Mouse (Mus musculus) Patski (cell line): ENCODE measurements around the gene Krtap4-2. TPM values are rescaled to one million over a fixed set of nuclear protein-coding genes. Genes with fewer than 3 reads are reported as not detected.
"Not testable (repeated sequence)": the region's sequence is repeated elsewhere in the genome, so short reads cannot be mapped to it uniquely, and the experiment has no call there.

ENCODE experiments used
- ATAC-seq: fragments of 100-300 bp; one replicate; pipeline ENCODE4 v1.8.0; 2021
- CTCF ChIA-PET: fragments of 350-600 bp; sonication (Branson Sonifier 250); formaldehyde crosslinking; loops from one replicate; lab custom pipeline; 2022; ENCODE audit warnings: inconsistent platforms; lab: Charles Lee
- POLR2A ChIA-PET: fragments of 350-600 bp; sonication (Branson Sonifier 250); formaldehyde crosslinking; loops from one replicate; lab custom pipeline; 2022; ENCODE audit warnings: antibody characterized with exemption, inconsistent platforms; lab: Charles Lee
- DNase-seq: peaks from one replicate; pipeline ENCODE4 v3.0.0-alpha.2; 2011; ENCODE audit warnings: low read depth, low spot score
- H3K27me3 ChIP-seq: fragments of 371-371 bp; one replicate; pipeline ENCODE4 v1.5.1; 2021
- CTCF ChIP-seq: fragments of 100-300 bp; IDR thresholded peaks from one replicate; pipeline ENCODE4 v1.5.1; 2021
- in situ Hi-C: fragments of 300-500 bp; cut with MboI; formaldehyde crosslinking; loops from 3 replicates; pipeline ENCODE4 v1.11.1; 2018; ENCODE audit warnings: low pct_unique_long_range_greater_than_20kb, mixed read lengths
- polyA plus RNA-seq: library from polyadenylated mRNA; unstranded; gene quantifications from one replicate; pipeline ENCODE4 v1.2.3, GENCODE M21; 2021

The Krtap4-2 gene
- polyA plus RNA-seq, 1 experiment from 2014 or later = not detected

DNA sequence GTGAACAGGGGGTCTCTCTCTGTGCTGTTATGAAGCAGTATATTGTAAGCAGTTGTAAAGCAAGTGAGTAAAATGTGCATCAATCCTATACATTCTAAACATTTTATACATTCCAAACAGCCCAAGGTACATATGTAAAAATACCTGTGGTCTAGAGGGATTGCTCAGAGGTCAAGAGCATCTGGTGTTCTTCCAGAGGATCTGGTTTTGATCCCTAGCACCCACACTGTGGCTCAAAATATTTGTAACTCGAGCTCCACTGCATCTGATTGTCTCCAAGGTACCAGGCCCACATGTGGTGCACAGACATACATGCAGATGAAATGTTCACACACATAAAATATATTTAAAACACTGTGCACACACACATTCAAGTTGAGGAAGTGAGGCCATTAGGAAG is 6.0 kb upstream of the Krtap4-2 start:
- no peak for TF ChIP-seq CTCF
- H3K27me3 ChIP-seq = no peaks in the 10 kb centered on the region
- CTCF ChIA-PET = no interaction called here
- in situ Hi-C loops = no loop called here
- DNase-seq (no peak), ATAC-seq (no peak)
- POLR2A ChIA-PET = no interaction called here

DNA sequence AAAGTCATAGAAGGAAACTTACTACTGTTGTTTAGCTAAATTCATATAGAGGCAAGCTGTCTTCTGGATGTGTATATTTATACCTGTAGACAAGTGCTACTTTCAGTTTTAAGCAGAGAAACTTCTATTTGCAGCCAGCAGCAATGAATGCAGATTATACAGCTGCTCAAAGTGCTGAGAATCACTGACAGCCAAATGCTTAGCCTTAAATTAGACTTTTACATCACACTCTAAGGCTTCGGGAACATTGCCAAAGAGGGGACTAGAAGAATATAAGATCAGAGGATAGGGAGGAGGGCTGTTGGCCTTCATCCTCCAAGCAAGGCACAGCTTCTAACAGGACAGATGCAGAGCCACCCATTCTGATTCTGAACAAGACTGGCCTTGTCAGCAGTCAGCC is 2.2 kb upstream of the Krtap4-2 start:
- ChIA-PET POLR2A (no interaction called here), CTCF (interaction anchor here (0.9 kb wide), 1 partner anchor 15 kb away, joined by 3 read pairs; no protein-coding TSS in a partner anchor)
- ATAC-seq (no peak), DNase-seq (no peak)
- in situ Hi-C loops = no loop called here
- no peaks in the 10 kb centered on the region for H3K27me3 ChIP-seq
- no peak for TF ChIP-seq CTCF

DNA sequence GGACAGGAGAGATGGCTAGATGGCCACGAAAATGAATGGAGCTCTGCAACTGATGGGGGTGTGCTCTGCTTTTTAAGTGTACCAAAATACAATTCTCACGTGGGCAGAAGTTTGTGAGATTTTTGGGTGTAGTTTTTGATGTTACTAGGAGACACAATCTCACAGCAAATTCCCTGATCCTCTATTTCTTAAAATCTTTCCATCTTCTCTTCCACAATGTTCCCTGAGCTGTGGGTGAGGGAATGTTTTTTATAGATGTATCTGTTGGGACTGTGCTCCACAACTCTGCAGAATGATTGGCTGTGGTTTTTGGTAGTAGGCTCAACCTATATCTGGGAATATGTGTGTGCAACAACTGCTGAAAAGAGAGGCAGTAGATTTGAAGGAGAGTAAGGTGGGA is 1.6 kb downstream of the Krtap4-2 start:
- ChIA-PET CTCF (no interaction called here), POLR2A (interaction anchor here (1.1 kb wide), 1 partner anchor 27 kb away, joined by 4 read pairs; no protein-coding TSS in a partner anchor)
- DNase-seq (no peak), ATAC-seq (no peak)
- in situ Hi-C loops = no loop called here
- TF ChIP-seq CTCF = no peak
- no peaks in the 10 kb centered on the region for H3K27me3 ChIP-seq

DNA sequence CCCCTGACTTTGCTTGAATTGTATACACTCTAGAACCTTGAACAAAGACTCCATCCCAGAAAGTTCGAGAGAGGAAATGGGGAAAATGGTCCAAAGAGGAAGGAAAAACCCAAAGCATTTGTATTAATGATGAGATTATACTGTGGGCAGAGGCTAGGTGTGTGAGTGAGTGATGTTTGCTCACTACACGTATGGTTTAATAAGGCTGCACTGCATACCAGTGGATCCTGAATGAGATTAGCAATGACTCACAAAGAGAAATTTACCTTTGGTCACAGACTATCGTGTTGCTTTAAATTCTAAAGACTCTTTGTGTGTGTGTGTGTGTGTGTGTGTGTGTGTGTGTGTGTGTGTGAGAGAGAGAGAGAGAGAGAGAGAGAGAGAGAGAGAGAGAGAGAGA is 4.0 kb downstream of the Krtap4-2 start:
- no peak for TF ChIP-seq CTCF
- in situ Hi-C loops = no loop called here
- no peaks in the 10 kb centered on the region for H3K27me3 ChIP-seq
- ATAC-seq (no peak), DNase-seq (no peak)
- POLR2A ChIA-PET = no interaction called here
- CTCF ChIA-PET = no interaction called here

DNA sequence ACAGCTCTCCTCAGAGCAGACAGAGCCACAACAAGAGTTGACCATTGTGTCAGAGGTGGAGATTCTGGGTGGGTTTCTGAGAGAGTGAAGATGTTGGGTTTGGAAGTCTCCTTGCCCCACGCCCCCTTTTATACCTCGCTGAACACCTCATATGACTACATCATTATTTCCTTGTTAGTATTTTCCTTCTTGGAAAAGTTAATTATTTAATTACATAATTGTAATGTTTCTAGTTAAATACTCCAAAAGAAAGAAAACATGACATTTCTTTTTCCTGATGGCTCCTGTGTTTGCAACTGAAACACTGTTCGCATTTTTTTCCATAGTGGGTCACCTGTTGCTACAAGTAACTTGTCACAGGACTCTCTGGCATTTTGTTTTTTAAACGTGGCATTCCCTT is 6.7 kb downstream of the Krtap4-2 start, which contains the start of gene Krtap4-1:
TSS of gene Krtap4-1 (minus strand) at position 101 of the 400 bp plus-strand sequence.
- no peak for TF ChIP-seq CTCF
- CTCF ChIA-PET = no interaction called here
- in situ Hi-C loops = no loop called here
- no peaks in the 10 kb centered on the region for H3K27me3 ChIP-seq
- ATAC-seq (no peak), DNase-seq (no peak)
- POLR2A ChIA-PET = no interaction called here

DNA sequence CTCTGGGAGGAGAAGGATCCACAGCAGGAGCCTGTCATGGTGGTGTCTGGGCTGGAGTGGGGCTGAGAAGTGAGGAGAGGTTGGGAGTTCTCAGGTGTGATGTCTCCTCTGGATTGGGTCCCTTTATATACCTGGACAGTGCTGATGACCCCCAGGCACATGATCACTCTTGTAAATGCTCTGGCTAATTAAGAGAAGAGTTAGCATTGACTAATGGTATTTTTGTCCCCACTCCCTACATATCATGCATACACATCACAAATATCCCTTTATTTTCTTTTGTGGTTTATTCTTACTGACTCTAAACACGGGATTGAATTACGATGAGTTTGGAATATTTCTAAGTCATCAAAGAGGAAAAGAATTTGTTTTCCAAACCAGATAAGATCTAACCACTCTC is 14.5 kb downstream of the Krtap4-2 start, which contains the start of gene Gm11562:
TSS of gene Gm11562 (minus strand) at position 101 of the 400 bp plus-strand sequence.
- peak; percentile 17 for ATAC-seq
- DNase-seq = no peak
- CTCF ChIA-PET = interaction anchor here (1.0 kb wide), 1 partner anchor 41 kb away, joined by 3 read pairs; no protein-coding TSS in a partner anchor
- POLR2A ChIA-PET = no interaction called here
- no peak for TF ChIP-seq CTCF
- in situ Hi-C loops = no loop called here
- H3K27me3 ChIP-seq = no peaks in the 10 kb centered on the region

DNA sequence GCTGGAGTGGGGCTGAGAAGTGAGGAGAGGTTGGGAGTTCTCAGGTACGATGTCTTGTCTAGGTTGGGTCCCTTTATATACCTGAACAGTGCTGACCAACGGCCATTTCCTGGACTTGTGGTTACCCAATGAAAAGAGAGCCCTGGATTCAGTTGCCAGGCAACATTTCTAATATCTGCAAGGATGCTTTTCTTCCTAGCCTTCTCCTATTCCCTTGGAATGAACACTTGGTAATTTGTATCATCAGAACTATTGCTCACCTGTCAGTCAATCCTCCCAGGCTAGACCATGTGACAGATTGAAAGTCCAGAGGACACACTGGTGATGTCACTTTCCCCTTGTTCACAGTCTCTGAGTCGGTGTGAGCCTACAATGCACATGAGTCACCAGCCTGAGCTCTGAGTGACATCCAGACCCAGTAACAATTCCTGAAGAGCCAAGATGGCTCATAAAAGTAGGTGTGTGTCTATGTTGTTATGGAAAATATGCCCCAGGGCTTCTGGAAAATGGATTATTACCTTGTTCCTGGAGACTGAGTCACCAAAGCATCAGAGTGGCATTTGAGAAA is 20.0 kb downstream of the Krtap4-2 start, which contains the start of gene Krtap2-4:
TSS of gene Krtap2-4 (minus strand) at position 51 of the 568 bp plus-strand sequence.
- POLR2A ChIA-PET = no interaction called here
- no peaks in the 10 kb centered on the region for H3K27me3 ChIP-seq
- TF ChIP-seq CTCF = no peak
- no peak for DNase-seq
- in situ Hi-C loops = no loop called here
- CTCF ChIA-PET = no interaction called here
- no peak for ATAC-seq

DNA sequence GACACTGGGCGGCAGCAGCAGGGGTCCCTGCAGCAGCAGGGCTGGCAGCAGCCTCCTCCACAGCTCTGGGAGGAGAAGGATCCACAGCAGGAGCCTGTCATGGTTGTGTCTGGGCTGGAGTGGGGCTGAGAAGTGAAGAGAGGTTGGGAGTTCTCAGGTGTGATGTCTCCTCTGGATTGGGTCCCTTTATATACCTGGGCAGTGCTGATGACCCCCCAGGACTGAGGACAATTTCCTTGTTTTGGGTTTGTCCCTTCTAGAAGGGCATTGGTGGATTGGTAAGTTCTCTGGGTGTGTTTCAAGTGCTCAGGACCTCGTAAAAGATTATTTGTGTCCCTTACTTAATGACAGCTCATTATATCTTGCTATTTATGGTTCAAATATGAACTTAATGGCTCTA is 24.8 kb downstream of the Krtap4-2 start, which contains the start of gene Gm11937:
TSS of gene Gm11937 (minus strand) at position 101 of the 400 bp plus-strand sequence.
- H3K27me3 ChIP-seq, POLR2A ChIA-PET, DNase-seq, in situ Hi-C loops, CTCF ChIA-PET, ATAC-seq: not testable (repeated sequence)

DNA sequence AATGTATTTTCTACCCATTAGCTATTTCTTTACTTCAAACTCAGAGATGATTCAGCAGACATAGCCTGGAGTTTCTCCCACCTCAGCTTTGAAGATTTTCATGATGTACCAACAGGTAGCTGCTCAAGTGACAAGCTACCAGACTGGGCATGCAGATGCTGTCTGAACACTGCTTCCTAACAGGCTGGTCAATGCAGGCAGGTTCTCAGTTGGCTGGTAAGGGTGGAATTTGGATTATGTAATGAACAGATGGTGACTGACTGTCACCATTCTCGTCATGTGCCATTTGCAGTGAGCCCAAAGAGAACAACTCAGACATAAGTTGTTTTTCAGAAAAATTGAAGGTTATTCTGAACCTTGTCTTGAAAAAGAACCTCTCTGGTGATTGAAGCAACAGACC is 25.8 kb downstream of the Krtap4-2 start:
- TF ChIP-seq CTCF = no peak
- DNase-seq = no peak
- in situ Hi-C loops = no loop called here
- CTCF ChIA-PET = no interaction called here
- POLR2A ChIA-PET = no interaction called here
- no peak for ATAC-seq
- H3K27me3 ChIP-seq = no peaks in the 10 kb centered on the region

DNA sequence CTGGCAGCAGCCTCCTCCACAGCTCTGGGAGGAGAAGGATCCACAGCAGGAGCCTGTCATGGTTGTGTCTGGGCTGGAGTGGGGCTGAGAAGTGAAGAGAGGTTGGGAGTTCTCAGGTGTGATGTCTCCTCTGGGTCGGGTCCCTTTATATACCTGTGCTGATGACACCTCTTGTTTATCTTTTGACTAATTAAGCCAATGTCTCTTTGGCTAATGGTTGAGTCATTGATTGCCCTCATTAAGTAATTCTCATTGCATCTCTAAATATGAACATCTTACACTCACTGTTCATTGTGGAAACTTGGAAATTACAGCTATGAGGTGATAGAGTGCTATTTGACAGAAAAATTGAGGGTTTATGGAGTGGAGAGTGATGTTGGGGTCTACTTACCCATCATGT is 31.7 kb downstream of the Krtap4-2 start, which contains the start of gene Gm11938:
TSS of gene Gm11938 (minus strand) at position 101 of the 400 bp plus-strand sequence.
- POLR2A ChIA-PET, H3K27me3 ChIP-seq, ATAC-seq, CTCF ChIA-PET, DNase-seq, in situ Hi-C loops: not testable (repeated sequence)

DNA sequence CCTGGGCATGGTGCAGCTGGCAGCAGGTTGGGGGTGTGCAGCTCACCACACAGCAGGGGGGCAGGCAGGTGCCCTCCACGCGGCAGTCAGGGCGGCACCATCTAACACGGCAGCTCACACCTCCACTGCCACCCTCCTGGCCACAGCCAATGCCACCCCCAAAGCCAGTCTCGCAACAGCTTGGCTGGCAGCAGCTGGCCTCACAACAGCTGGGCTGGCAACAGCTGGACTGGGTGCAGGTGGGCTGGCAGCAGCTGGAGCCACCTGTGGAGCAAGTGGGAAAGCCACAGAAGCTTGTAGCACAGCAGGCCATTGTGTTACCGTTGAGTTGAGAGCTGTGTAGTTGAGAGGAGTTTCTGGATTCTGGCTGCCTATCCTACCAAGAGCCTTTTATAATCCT is 37.1 kb downstream of the Krtap4-2 start, which contains the start of gene Krtap9-3:
TSS of gene Krtap9-3 (minus strand) at position 364 of the 400 bp plus-strand sequence.
- in situ Hi-C loops, ATAC-seq, H3K27me3 ChIP-seq, POLR2A ChIA-PET, CTCF ChIA-PET, DNase-seq: not testable (repeated sequence)
